10 mouse cellular contexts compared by ENCODE assay signal in the genomic region with DNA sequence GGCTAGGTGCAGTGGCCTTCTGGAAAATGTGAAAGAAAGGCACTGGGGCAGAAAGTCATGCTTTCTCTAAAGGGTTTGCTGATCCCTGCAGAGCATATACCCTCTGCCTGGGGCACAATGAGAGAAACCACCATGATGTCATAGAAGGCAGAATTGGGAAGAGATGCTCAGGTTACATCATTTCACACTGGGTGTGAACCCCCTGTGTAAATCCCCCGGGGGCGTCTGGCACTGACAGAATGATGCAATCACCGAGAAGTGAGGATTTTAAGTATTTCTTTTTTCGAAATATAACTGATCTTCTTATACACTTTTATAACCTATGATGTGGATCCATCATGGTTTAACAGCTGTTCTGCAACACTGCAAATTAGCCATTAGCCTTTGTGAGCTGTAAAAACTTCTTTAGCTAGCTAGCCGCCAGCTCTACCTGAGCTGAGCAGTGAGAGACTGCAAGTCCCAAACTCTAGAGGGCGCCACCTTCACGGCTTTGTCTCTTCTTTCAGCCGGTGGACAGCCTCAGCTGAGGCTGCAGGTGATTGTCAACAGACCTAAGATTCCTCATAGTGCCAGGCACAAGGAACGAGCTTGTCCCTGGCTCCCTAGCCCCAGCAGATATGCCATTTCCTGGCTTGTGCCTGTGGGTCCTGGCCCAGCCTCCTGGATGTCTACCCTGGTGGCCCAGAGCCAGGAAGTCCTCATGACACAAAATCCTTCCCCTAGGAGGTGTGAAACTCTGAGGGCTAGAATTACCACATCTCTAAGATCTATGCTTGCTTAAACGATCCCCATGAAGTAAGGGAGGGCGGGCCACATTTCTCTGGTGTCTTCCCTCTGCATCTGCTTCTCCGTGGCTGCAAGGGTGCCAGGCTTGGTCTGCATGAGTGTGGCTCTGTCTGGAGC. TPM values are rescaled to one million over a fixed set of nuclear protein-coding genes. Genes with fewer than 3 reads are reported as not detected.
DNase-seq lines count a peak whose midpoint lies in the region; ATAC-seq and TF ChIP-seq lines count a peak whose summit lies in the region.
"Had no signal": no experiment of that assay in that cellular context is flagged by ENCODE, and none has a peak within 500 bp of the region (broad histone marks: within the 10 kb centered on the region; RNA-seq: fewer than 3 reads in every experiment).

No protein-coding gene starts in this region.

- no peaks in the 10 kb centered on the region for H3K36me3 ChIP-seq in forebrain, embryonic 10.5 days (replicated peaks)
- H3K36me3 ChIP-seq in forebrain, embryonic 16.5 days (ENCODE audit: control insufficient read depth, insufficient read depth), result no peaks in the 10 kb centered on the region
- no peaks in the 10 kb centered on the region for H3K36me3 ChIP-seq in thymus, adult 2 months (ENCODE audit: control insufficient read depth, insufficient read depth, low read length)
- H3K36me3 ChIP-seq in lung, embryonic 16.5 days (ENCODE audit: control insufficient read depth, insufficient read depth, low read length), result no peaks in the 10 kb centered on the region
- H3K36me3 ChIP-seq in spleen, adult 2 months (ENCODE audit: control insufficient read depth, insufficient read depth, low read length), result no peaks in the 10 kb centered on the region
- H3K36me3 ChIP-seq: G1E; heart, embryonic 15.5 days had no signal

- no peak for ATAC-seq in forebrain, embryonic 16.5 days
- peak; percentile 31; the same call in 1 of the 2 replicates for ATAC-seq in lung, embryonic 16.5 days (ENCODE audit: low read depth)

- no peak overlapping the region for H3K4me3 ChIP-seq in forebrain, embryonic 10.5 days
- no peak overlapping the region for H3K4me3 ChIP-seq in forebrain, embryonic 16.5 days (replicated peaks; ENCODE audit: low read length)
- H3K4me3 ChIP-seq in thymus, adult 2 months (ENCODE audit: control insufficient read depth, insufficient read depth, low read length), result no peak overlapping the region
- no peak overlapping the region for H3K4me3 ChIP-seq in lung, embryonic 16.5 days (ENCODE audit: low read length)
- H3K4me3 ChIP-seq in spleen, adult 2 months (ENCODE audit: extremely low read depth, insufficient read depth, insufficient read length), result no peak overlapping the region
- H3K4me3 ChIP-seq: heart, embryonic 15.5 days had no signal

- H3K27ac ChIP-seq in forebrain, embryonic 10.5 days, result no peak overlapping the region
- H3K27ac ChIP-seq in forebrain, embryonic 16.5 days (ENCODE audit: low read length), result no peak overlapping the region
- no peak overlapping the region for H3K27ac ChIP-seq in thymus, adult 2 months (ENCODE audit: control insufficient read depth, insufficient read depth, low read length)
- H3K27ac ChIP-seq in lung, embryonic 16.5 days (ENCODE audit: low read length), result no peak overlapping the region
- no peak overlapping the region for H3K27ac ChIP-seq in spleen, adult 2 months (ENCODE audit: insufficient read depth, low read length)
- H3K27ac ChIP-seq: heart, embryonic 15.5 days had no signal

- no peaks in the 10 kb centered on the region for H3K9me3 ChIP-seq in forebrain, embryonic 10.5 days
- H3K9me3 ChIP-seq in forebrain, embryonic 16.5 days (ENCODE audit: control insufficient read depth, low read length), result no peaks in the 10 kb centered on the region
- H3K9me3 ChIP-seq in lung, embryonic 16.5 days (ENCODE audit: control insufficient read depth, low read length), result no peaks in the 10 kb centered on the region
- H3K9me3 ChIP-seq: G1E; heart, embryonic 15.5 days had no signal

- no peak overlapping the region for H3K4me2 ChIP-seq in forebrain, embryonic 16.5 days (ENCODE audit: low read length)
- no peak overlapping the region for H3K4me2 ChIP-seq in lung, embryonic 16.5 days (ENCODE audit: low read depth, low read length)
- H3K4me2 ChIP-seq: heart, embryonic 15.5 days had no signal

- H3K4me1 ChIP-seq in forebrain, embryonic 10.5 days, result no peaks in the 10 kb centered on the region
- no peaks in the 10 kb centered on the region for H3K4me1 ChIP-seq in forebrain, embryonic 16.5 days (replicated peaks; ENCODE audit: control insufficient read depth, insufficient read depth, low read length)
- peaks cover 5% of the 10 kb centered on the region for H3K4me1 ChIP-seq in thymus, adult 2 months (replicated peaks; ENCODE audit: control insufficient read depth, insufficient read depth, low read length)
- no peaks in the 10 kb centered on the region for H3K4me1 ChIP-seq in lung, embryonic 16.5 days (replicated peaks; ENCODE audit: control insufficient read depth, insufficient read depth, low read length)
- no peaks in the 10 kb centered on the region; the same call in 1 of the 2 replicates for H3K4me1 ChIP-seq in spleen, adult 2 months (ENCODE audit: control insufficient read depth, insufficient read depth, insufficient read length)

- no peak for TF ChIP-seq POLR2A in thymus, adult 2 months (IDR thresholded peaks at IDR 0.05; ENCODE audit: control insufficient read depth, extremely low read depth, insufficient read depth, low read length, poor library complexity)
- no peak for TF ChIP-seq POLR2A in spleen, adult 2 months (IDR thresholded peaks at IDR 0.05; ENCODE audit: low read depth, low read length)

- no peaks in the 10 kb centered on the region for H3K27me3 ChIP-seq in forebrain, embryonic 10.5 days (ENCODE audit: poor library complexity, severe bottlenecking)
- no peaks in the 10 kb centered on the region for H3K27me3 ChIP-seq in forebrain, embryonic 16.5 days (replicated peaks; ENCODE audit: control insufficient read depth, insufficient read depth, low read length)
- no peaks in the 10 kb centered on the region for H3K27me3 ChIP-seq in thymus, adult 2 months (ENCODE audit: control insufficient read depth, insufficient read depth, low read length)
- no peaks in the 10 kb centered on the region for H3K27me3 ChIP-seq in lung, embryonic 16.5 days (ENCODE audit: control insufficient read depth, insufficient read depth, low read depth, low read length)
- no peaks in the 10 kb centered on the region for H3K27me3 ChIP-seq in spleen, adult 2 months (ENCODE audit: control insufficient read depth, insufficient read depth, low read length)

- WGBS in forebrain, embryonic 10.5 days, result 50% methylated on average over 12 of the region's 12 CpGs
- 46% methylated on average over 12 of the region's 12 CpGs for WGBS in forebrain, embryonic 16.5 days
- 34% methylated on average over 12 of the region's 12 CpGs for WGBS in thymus, adult 2 months
- 31% methylated on average over 12 of the region's 12 CpGs for WGBS in lung, embryonic 16.5 days
- WGBS in spleen, adult 2 months, result 35% methylated on average over 12 of the region's 12 CpGs

- H3K9ac ChIP-seq in forebrain, embryonic 16.5 days (replicated peaks; ENCODE audit: low read depth, low read length), result no peak overlapping the region
- no peak overlapping the region for H3K9ac ChIP-seq in lung, embryonic 16.5 days (ENCODE audit: low read length)
- H3K9ac ChIP-seq: heart, embryonic 15.5 days had no signal

- DNase-seq in forebrain, embryonic 10.5 days (ENCODE audit: extremely low spot score, low spot score), result peak; percentile 27
- DNase-seq in thymus, adult 2 months, result peak; percentile 65
- DNase-seq in thymus, adult 18-20 months, result no peak
- DNase-seq in embryo, embryonic 10.5 days (ENCODE audit: low spot score), result peak; percentile 68
- DNase-seq in kidney, adult 11 months, result peak; percentile 14
- DNase-seq in spleen, adult 2 months (ENCODE audit: low read depth in 1 of 2, low spot score in 2 of 2), result peak; percentile 35 to 53

- peak; percentile 93 for TF ChIP-seq CTCF in thymus, adult 2 months (IDR thresholded peaks at IDR 0.05; ENCODE audit: borderline replicate concordance, control insufficient read depth, extremely low read depth, insufficient read depth, low read length, poor library complexity)
- TF ChIP-seq CTCF in spleen, adult 2 months (IDR thresholded peaks at IDR 0.05; ENCODE audit: extremely low read depth, insufficient read depth, insufficient read length, insufficient replicate concordance), result peak; percentile 68; the same call in 1 of the 2 replicates

RNA-seq across cellular contexts. Expression of a gene that starts 29.4 kb away (rescaled TPM):
- 0.56 and 0.91 TPM in 2 replicates for polyA plus RNA-seq in forebrain, embryonic 10.5 days (2016; fragmentation: Nextera tagmentation; extraction: Ambion mirVana)
- polyA plus RNA-seq in forebrain, embryonic 16.5 days (2015; fragmentation: Nextera tagmentation; extraction: Ambion mirVana), result not detected in 2 replicates
- polyA plus RNA-seq in thymus, adult 2 months (2012; rRNA removed), result 2.6 and 4.4 TPM in 2 replicates
- polyA plus RNA-seq in lung, embryonic 16.5 days (2015; fragmentation: Nextera tagmentation; extraction: Ambion mirVana), result 0.53 and 1.1 TPM in 2 replicates
- polyA plus RNA-seq in spleen, adult 2 months (2012; rRNA removed), result 0.18 TPM in 2 replicates
- polyA plus RNA-seq: G1E had no signal

RNA-seq across cellular contexts. Expression of a gene that starts 36.2 kb away (rescaled TPM):
- 3.9 and 4.1 TPM in 2 replicates for polyA plus RNA-seq in forebrain, embryonic 10.5 days (2016; fragmentation: Nextera tagmentation; extraction: Ambion mirVana)
- 8.2 and 8.3 TPM in 2 replicates for polyA plus RNA-seq in forebrain, embryonic 16.5 days (2015; fragmentation: Nextera tagmentation; extraction: Ambion mirVana)
- 7.3 and 8.0 TPM in 2 replicates for polyA plus RNA-seq in thymus, adult 2 months (2012; rRNA removed)
- polyA plus RNA-seq in lung, embryonic 16.5 days (2015; fragmentation: Nextera tagmentation; extraction: Ambion mirVana), result 5.6 and 6.1 TPM in 2 replicates
- 1.8 TPM in 2 replicates for polyA plus RNA-seq in spleen, adult 2 months (2012; rRNA removed)
- polyA plus RNA-seq: G1E had no signal

RNA-seq across cellular contexts. Expression of a gene that starts 55.1 kb away (rescaled TPM):
- polyA plus RNA-seq in forebrain, embryonic 10.5 days (2016; fragmentation: Nextera tagmentation; extraction: Ambion mirVana), result 17.7 and 19.0 TPM in 2 replicates
- 30.6 and 32.0 TPM in 2 replicates for polyA plus RNA-seq in forebrain, embryonic 16.5 days (2015; fragmentation: Nextera tagmentation; extraction: Ambion mirVana)
- polyA plus RNA-seq in thymus, adult 2 months (2012; rRNA removed), result 11.3 and 13.5 TPM in 2 replicates
- 7.9 and 11.4 TPM in 2 replicates for polyA plus RNA-seq in lung, embryonic 16.5 days (2015; fragmentation: Nextera tagmentation; extraction: Ambion mirVana)
- 16.3 and 17.4 TPM in 2 replicates for polyA plus RNA-seq in spleen, adult 2 months (2012; rRNA removed)
- polyA plus RNA-seq: G1E had no signal

Comparison
In these comparisons a context has a peak if more than half of its experiments do, and no peak if none do; other contexts are left out.
1. DNase-seq: peak in forebrain, embryonic 10.5 days (single experiment), thymus, adult 2 months (single experiment), embryo, embryonic 10.5 days (single experiment), kidney, adult 11 months (single experiment) and spleen, adult 2 months (2 of 2); none in thymus, adult 18-20 months (0 of 2).